Mouse (Mus musculus) thymus, postnatal 4 days (tissue): ENCODE data around the gene Tmem203.
A peak's percentile ranks its signal among the peaks of the same experiment; 100 is the strongest.

Source experiments
- DNase-seq: peaks from one replicate; pipeline ENCODE4 v3.0.0; 2021

Tmem203 gene

GRCm38 (mm10) chr2:25264851-25265250, 9.6 kb downstream of the Tmem203 start:
- no peak for DNase-seq

DNA sequence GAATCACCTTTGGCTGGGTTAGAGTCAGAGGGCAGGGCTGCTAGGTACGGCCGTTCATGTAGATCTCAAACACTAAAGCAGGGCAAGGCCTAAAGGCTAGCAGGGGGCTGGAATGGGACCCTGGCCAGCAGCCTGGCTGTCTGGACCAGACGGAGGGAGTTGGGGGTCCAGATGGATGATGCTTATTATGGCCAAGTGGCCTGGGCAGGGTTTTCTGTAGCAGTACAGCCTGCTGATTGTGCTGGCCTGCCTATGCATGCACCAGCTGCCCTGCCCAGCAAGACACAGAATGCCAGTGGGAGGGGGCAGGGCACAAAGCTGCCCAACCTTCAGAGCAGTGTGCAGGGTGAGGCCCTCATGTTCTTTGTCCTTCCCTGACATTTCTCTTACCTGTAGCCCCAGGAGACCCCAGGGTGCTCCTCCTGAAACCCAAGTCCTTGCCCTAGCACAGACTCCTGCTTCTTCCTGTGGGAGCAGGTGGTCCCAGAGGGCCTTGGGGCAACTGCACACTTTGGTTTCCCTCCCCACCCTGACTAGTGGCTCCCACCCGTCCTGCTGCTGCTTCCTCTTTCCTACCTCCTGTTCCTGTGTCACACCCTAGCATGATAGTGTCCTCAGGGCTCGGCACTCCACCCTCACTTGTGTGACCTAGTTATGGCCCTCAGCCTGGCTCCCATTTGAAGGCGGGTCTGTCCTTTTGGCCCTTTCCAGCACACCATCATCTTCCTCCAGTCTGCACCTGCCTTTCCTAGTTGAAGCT, 10.8 kb downstream of the Tmem203 start:
- no peak for DNase-seq

GRCm38 (mm10) chr2:25266720-25267119, 11.5 kb downstream of the Tmem203 start:
- no peak for DNase-seq

GRCm38 (mm10) chr2:25267241-25267640, 12.0 kb downstream of the Tmem203 start:
- DNase-seq = no peak

DNA sequence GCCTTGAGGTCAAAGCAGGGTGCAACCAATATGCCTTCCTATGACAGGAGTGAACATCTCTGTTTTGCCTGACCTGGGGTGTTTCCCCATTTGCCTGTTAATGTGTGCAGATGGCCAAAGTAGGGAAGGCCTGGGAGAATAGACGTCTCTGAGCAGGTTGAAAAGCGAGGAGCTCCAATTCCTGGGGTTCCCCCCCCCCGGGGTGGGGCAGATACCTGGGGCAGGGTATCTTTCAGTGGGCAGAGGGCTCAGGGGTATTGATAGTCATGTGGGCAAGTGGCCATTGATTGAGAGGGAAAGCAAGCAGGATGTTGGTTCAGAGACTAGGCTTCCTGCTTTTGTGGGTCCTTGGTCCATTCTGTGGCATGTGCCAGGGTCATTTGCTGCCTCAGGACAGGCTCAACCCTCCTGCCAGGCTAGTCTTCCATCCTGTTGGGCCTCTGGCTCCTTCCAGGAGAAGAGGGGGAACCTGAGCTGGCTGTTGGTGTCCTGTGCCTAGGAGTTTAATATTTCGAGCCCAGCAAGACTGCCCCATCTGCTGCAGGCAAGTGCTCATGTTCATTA, 12.6 kb downstream of the Tmem203 start:
- DNase-seq = no peak

DNA sequence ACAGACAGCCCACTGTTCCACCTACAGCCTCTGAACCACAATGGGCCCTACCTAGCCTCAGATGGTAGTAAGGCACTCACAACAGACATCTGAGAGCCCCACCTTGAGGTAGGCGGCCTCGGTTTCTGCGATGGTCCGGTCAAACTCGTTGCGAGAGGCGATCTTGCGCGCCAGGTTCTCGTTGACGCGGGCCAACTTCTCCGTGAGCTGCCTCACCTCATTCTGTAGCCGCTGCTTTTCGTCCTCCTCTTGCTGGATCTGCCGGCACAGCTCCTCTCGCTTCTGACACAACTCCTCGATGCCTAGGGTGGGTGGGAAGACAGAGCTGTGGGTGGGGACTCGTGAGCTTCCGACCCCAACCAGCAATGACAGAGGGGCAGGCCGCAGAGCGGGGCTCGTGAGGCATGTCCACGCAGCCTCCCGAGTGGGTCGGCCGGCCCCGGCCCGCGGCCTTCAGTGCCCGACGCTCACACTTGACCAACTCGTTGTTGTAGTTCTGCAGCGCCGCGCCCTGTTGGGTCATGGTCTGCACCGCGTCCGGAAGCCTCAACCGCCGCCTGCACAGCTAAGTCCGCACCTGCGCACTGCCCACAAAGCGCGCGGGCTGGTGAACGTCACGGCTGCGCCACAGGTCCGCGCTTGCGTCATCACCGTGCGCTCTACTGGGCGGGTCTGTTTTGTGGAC, 16.7 kb downstream of the Tmem203 start, which contains the start of the genes Ssna1 and Anapc2:
Gene Ssna1, minus strand, starts transcription at position 612 of the 685 bp plus-strand sequence.
Gene Anapc2, plus strand, starts transcription at position 652 of the 685 bp plus-strand sequence.
- peak; percentile 98 for DNase-seq

DNA sequence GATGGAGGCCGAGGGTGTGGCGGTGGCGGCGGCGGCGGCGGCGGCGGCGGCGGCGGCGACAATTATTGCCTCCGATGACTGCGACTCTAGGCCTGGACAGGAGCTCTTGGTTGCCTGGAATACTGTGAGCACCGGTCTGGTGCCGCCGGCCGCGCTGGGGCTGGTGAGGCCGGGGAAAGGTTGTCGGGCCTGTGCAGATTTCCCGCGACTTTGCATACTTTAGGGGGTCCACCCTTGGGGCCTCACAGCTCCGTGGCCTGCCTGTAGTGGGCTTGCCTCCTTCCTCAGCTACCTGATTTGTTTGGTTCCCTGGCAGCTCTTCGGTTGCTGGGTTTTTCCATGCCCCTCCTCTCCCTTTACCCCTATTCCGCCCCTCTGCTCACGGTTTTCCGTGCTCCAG, 17.3 kb downstream of the Tmem203 start:
- no peak for DNase-seq

DNA sequence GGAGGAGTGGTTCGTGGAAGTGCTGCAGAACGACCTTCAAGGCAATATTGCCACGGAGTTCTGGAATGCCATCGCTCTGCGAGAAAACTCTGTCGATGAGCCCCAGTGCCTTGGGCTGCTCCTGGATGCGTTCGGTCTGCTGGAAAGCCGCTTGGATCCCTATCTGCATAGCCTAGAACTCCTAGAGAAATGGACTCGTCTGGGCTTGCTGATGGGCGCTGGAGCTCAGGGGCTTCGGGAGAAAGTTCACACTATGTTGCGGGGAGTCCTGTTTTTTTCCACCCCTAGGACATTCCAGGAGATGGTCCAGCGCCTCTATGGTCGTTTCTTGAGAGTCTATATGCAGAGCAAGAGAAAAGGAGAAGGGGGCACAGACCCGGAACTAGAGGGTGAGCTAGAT, 17.8 kb downstream of the Tmem203 start:
- no peak for DNase-seq

DNA sequence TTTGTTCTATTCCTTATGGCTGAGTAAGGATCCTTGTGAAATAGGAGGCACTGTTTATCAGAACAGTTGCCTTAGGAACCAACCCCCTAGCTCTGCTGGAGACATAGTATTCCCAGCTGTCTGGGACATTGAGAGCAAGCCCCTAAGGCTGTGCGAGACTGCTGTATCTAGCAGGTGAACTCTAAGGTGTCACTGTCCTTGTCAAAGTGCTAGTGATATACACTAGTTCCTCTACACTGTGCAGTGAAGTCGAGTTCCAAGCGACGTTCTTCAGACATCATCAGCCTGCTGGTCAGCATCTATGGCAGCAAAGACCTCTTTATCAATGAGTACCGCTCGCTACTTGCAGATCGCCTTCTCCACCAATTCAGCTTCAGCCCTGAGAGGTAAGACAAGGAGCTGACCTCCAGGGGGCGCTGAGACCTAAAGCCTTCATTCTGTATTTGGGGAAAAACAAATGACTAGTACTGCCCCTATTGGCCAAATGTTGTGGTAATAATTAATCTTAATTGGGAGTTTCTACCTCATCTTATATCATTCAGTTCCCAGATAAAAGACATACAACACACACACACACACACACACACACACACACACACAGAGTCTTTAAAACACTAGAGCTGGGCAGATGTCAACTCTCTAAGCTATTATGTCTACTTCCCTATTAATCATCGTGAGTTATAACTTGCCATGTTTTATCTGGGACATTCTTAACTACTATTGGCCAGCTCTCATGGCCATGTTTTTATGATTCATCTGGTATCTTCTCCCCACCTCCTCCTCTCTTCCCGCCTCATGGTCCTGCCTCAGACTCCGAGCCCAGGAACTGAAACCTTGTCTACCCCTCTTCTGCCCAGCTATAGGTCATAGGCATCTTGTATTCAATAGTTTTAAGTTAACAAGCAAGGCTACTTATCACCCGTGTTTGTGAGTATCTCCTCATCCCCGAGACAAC, 24.0 kb downstream of the Tmem203 start:
- DNase-seq = peak; percentile 90

- no peak for DNase-seq
Measured at GRCm38 (mm10) chr2:25285551-25285950, 30.3 kb downstream of the Tmem203 start.

DNA sequence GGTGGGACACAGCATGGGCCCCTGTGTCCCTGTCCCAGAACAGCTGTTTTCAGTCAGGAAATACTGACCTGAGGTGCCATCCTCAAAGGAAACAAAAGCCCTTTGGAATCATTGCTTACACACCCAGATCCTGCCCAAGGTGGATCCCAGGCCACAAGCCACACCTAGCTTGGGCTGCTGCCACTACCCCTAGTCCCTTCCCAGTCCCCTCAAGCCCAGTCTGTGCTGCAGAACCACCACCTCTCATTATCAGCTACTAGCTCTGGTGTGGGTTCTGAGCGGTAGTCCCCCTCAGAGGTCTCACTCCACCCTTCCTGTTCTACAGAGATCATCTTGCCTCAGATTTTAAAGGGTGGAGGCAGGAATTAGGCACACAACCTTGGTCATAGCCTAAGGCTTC, 31.1 kb downstream of the Tmem203 start:
- DNase-seq = no peak

DNA sequence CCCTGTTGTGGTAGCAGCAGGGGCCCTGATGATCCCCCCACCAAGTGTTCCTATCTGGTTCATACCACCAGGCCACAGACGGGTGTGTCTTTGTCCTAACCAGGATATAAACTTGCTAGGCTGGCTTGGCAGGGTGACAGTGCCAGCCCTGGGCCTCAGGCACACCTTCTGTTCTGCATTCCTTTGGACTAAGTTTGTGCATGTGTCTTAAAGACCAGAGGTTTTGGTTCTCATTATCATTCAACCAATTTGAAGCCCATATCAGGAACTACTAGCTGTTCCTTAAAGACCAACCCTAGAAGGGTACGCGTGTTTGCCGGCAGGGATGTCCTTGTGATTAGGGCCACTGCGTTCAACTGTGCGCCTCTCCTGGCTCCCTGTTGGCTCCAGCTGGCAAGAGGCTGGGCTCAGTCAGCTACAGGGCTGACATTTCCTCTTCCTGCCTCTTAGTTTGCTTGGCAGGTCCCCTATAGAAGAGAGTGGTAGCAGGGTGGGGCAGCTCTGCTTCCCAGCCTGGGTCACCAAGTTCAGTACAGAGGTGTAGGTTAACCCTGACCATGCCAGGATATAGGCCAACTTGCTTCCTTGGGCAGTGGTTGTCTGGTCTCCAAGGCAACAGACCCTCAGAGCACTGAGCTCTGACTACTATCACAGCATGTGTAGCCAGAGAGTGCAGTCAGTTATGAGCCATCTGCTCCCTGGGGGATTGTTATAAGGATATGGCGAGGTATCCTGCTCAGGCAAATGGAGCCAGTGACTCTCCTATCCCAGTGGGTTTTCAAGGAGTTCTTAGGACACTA, 31.8 kb downstream of the Tmem203 start:
- no peak for DNase-seq

- no peak for DNase-seq
Measured at GRCm38 (mm10) chr2:25287927-25288649, 32.8 kb downstream of the Tmem203 start, which contains the start of gene Tmem210. Tmem210 (plus strand) TSS chr2:25288145.

GRCm38 (mm10) chr2:25288734-25289345, 33.6 kb downstream of the Tmem203 start:
- no peak for DNase-seq

- DNase-seq = no peak
Measured at GRCm38 (mm10) chr2:25289651-25290050, 34.4 kb downstream of the Tmem203 start, which contains the start of gene Lrrc26. Lrrc26 (plus strand) TSS chr2:25289915.

DNA sequence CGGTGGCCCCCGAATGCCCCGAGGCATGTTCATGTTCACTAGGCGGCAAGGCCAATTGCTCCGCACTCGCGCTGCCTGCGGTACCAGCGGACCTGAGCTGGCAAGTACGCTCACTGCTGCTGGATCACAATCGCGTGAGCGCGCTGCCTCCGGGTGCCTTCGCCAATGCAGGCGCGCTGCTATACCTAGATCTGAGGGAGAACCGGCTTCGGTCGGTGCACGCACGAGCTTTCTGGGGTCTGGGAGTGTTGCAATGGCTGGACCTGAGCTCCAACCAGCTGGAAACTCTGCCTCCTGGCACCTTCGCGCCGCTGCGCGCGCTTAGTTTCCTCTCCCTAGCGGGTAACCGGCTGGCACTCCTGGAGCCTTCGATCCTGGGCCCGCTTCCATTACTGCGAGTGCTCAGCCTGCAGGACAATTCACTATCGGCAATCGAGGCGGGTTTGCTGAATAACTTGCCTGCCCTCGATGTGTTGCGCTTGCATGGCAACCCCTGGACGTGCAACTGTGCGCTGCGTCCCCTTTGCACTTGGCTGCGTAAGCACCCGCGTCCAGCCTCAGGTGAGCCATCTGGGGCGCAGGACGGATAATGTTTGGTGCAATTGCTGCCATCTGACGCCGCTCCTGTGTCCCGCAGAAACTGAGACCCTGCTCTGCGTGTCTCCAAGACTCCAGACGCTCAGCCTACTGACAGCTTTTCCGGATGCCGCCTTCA, 35.0 kb downstream of the Tmem203 start:
- no peak for DNase-seq

DNA sequence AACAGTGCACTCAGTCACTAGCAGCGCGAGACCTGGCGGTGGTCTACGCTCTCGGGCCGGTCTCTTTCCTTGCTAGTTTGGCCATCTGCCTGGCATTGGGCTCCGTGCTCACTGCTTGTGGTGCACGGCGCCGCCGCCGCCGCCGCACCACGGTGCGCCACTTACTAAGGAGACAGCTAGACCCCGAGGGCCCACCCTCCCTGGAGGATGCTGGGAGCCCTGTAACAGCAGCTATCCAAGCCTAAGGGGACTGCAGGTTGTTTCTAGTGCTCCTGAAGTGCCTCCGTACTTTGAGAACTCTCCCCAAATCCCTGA, 35.5 kb downstream of the Tmem203 start:
- no peak for DNase-seq

- no peak for DNase-seq
Measured at GRCm38 (mm10) chr2:25291184-25292053, 36.2 kb downstream of the Tmem203 start.

DNA sequence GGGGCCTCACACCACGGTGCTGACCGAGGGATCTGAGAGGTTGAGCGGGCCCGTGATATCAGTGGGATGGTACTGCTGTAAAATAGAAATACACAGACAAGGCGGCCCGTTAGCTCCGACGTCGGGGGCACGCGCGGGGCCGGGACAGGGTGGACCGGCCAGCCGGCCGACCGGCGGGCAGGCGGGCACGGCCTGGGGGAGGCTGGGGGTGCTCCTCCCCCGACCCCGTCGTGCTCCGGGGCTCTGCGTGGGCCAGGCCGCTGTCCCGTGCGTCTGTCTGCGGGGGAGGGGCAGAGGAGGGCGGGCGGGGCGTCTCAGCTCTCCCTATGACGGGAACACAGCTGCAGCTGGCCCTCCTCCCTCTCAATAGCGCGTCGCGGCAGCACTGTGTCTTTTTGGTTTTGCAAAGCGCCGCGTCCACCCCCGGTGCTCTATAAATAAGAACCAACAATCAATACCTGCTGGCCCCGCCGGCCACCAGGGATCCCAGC, 36.9 kb downstream of the Tmem203 start:
- no peak for DNase-seq
